Mouse (Mus musculus) limb, embryonic 15.5 days (tissue): ENCODE measurements at regions not wholly inside any gene's neighbourhood (a gene's known extent, or its start where the extent isn't known, plus 50 kb on each side); places are given as distances from the start of the nearest gene placed in this dataset.

Source experiments
- ATAC-seq: fragments of 200-750 bp; cut with Nextera tagmentation; 2 replicates; pipeline ENCODE4 v1.8.0; 2017; ENCODE audit warnings: low read depth, moderate TSS enrichment; ENCODE audit not compliant: insufficient number of reproducible peaks, low FRiP score, low TSS enrichment
- H3K27ac ChIP-seq: fragments of 300-500 bp; sonication (generic); 2 replicates; pipeline ENCODE4 v1.5.1; 2015; ENCODE audit warnings: moderate library complexity, mild to moderate bottlenecking, inconsistent platforms
- H3K27me3 ChIP-seq: fragments of 300-500 bp; sonication (generic); 2 replicates; pipeline ENCODE4 v1.6.1; 2015; ENCODE audit warnings: inconsistent platforms
- H3K36me3 ChIP-seq: fragments of 300-500 bp; sonication (generic); 2 replicates; pipeline ENCODE4 v1.6.1; 2015; ENCODE audit warnings: inconsistent platforms
- H3K4me1 ChIP-seq: fragments of 300-500 bp; sonication (generic); 2 replicates; pipeline ENCODE4 v1.6.1; 2015; ENCODE audit warnings: inconsistent platforms
- H3K4me2 ChIP-seq: fragments of 300-500 bp; sonication (generic); 2 replicates; pipeline ENCODE4 v1.6.1; 2015; ENCODE audit warnings: mild to moderate bottlenecking, inconsistent platforms
- H3K4me3 ChIP-seq: fragments of 300-500 bp; sonication (generic); 2 replicates; pipeline ENCODE4 v1.5.1; 2015; ENCODE audit warnings: mild to moderate bottlenecking, inconsistent platforms
- H3K9ac ChIP-seq: fragments of 300-500 bp; sonication (generic); 2 replicates; pipeline ENCODE4 v1.6.1; 2015; ENCODE audit warnings: inconsistent platforms
- H3K9me3 ChIP-seq: fragments of 300-500 bp; sonication (generic); 2 replicates; pipeline ENCODE4 v1.6.1; 2016; ENCODE audit warnings: inconsistent platforms
- WGBS: fragments of 180-500 bp; shearing (Covaris S2); methylation state at CpG from one replicate; pipeline ENCODE4 v1.1.7; 2015; 5-methylcytosine and 5-hydroxymethylcytosine counted together

- H3K4me3 ChIP-seq = no peak overlapping the region
- H3K27ac ChIP-seq = no peak overlapping the region
- no peaks in the 10 kb centered on the region for H3K27me3 ChIP-seq
- no peaks in the 10 kb centered on the region for H3K36me3 ChIP-seq
- no peak overlapping the region for H3K9ac ChIP-seq
- no peaks in the 10 kb centered on the region for H3K9me3 ChIP-seq
- no peak for ATAC-seq
- H3K4me1 ChIP-seq = no peaks in the 10 kb centered on the region
- H3K4me2 ChIP-seq = no peak overlapping the region
- WGBS = 84% methylated on average over 7 of the region's 7 CpGs
Measured at GRCm38 (mm10) chr3:31444311-31444710, 134.1 kb upstream of the Slc7a14 start.

GRCm38 (mm10) chr3:31443894-31444293, 133.7 kb upstream of the Slc7a14 start:
- Histone ChIP-seq H3K4me2 (no peak overlapping the region), H3K36me3 (no peaks in the 10 kb centered on the region), H3K27me3 (no peaks in the 10 kb centered on the region), H3K4me1 (no peaks in the 10 kb centered on the region), H3K27ac (no peak overlapping the region), H3K9ac (no peak overlapping the region), H3K4me3 (no peak overlapping the region), H3K9me3 (no peaks in the 10 kb centered on the region)
- WGBS = 89% methylated on average over 5 of the region's 5 CpGs
- ATAC-seq = no peak

- WGBS = 71% methylated on average over 2 of the region's 2 CpGs
- no peaks in the 10 kb centered on the region for H3K36me3 ChIP-seq
- no peaks in the 10 kb centered on the region for H3K9me3 ChIP-seq
- no peaks in the 10 kb centered on the region for H3K4me1 ChIP-seq
- H3K27ac ChIP-seq = no peak overlapping the region
- H3K27me3 ChIP-seq = no peaks in the 10 kb centered on the region
- H3K4me3 ChIP-seq = no peak overlapping the region
- H3K9ac ChIP-seq = no peak overlapping the region
- no peak for ATAC-seq
- no peak overlapping the region for H3K4me2 ChIP-seq
Measured at GRCm38 (mm10) chr3:31440282-31440681, 130.1 kb upstream of the Slc7a14 start.

- no peaks in the 10 kb centered on the region for H3K27me3 ChIP-seq
Measured at GRCm38 (mm10) chr3:31437970-31438369, 127.8 kb upstream of the Slc7a14 start.

GRCm38 (mm10) chr3:31435204-31435963, 125.2 kb upstream of the Slc7a14 start:
- no peak for ATAC-seq
- H3K9me3 ChIP-seq = no peaks in the 10 kb centered on the region
- no peaks in the 10 kb centered on the region for H3K4me1 ChIP-seq
- H3K4me3 ChIP-seq = no peak overlapping the region
- no peak overlapping the region for H3K9ac ChIP-seq
- no peak overlapping the region for H3K27ac ChIP-seq
- 39% methylated on average over 3 of the region's 3 CpGs for WGBS
- H3K27me3 ChIP-seq = no peaks in the 10 kb centered on the region
- H3K4me2 ChIP-seq = no peak overlapping the region
- no peaks in the 10 kb centered on the region for H3K36me3 ChIP-seq

More at GRCm38 (mm10) chr3:31437970-31438369, 127.8 kb upstream of the Slc7a14 start:
- no peak overlapping the region for H3K4me3 ChIP-seq
- ATAC-seq = no peak
- WGBS = 59% methylated on average over 3 of the region's 3 CpGs
- no peak overlapping the region for H3K9ac ChIP-seq
- no peak overlapping the region for H3K27ac ChIP-seq
- H3K4me1 ChIP-seq = no peaks in the 10 kb centered on the region
- no peaks in the 10 kb centered on the region for H3K36me3 ChIP-seq
- no peak overlapping the region for H3K4me2 ChIP-seq
- H3K9me3 ChIP-seq = no peaks in the 10 kb centered on the region

- ATAC-seq = no peak
- no peaks in the 10 kb centered on the region for H3K36me3 ChIP-seq
- H3K27me3 ChIP-seq = no peaks in the 10 kb centered on the region
- H3K4me2 ChIP-seq = no peak overlapping the region
- no peaks in the 10 kb centered on the region for H3K9me3 ChIP-seq
- no peak overlapping the region for H3K27ac ChIP-seq
- no peaks in the 10 kb centered on the region for H3K4me1 ChIP-seq
- no peak overlapping the region for H3K9ac ChIP-seq
- H3K4me3 ChIP-seq = no peak overlapping the region
- 87% methylated on average over 9 of the region's 9 CpGs for WGBS
Measured at GRCm38 (mm10) chr3:31433201-31433600, 123.0 kb upstream of the Slc7a14 start.

- Histone ChIP-seq H3K27ac (no peak overlapping the region), H3K4me2 (no peak overlapping the region), H3K36me3 (no peaks in the 10 kb centered on the region), H3K4me3 (no peak overlapping the region), H3K27me3 (no peaks in the 10 kb centered on the region), H3K9me3 (no peaks in the 10 kb centered on the region), H3K9ac (no peak overlapping the region), H3K4me1 (no peaks in the 10 kb centered on the region)
- ATAC-seq = no peak
- WGBS = 84% methylated on average over 14 of the region's 14 CpGs
Measured at GRCm38 (mm10) chr3:31423517-31423916, 113.3 kb upstream of the Slc7a14 start.

- H3K9me3 ChIP-seq = no peaks in the 10 kb centered on the region
- H3K4me2 ChIP-seq = no peak overlapping the region
- H3K4me3 ChIP-seq = no peak overlapping the region
- no peaks in the 10 kb centered on the region for H3K36me3 ChIP-seq
- H3K4me1 ChIP-seq = no peaks in the 10 kb centered on the region
- 91% methylated on average over 4 of the region's 4 CpGs for WGBS
- no peak overlapping the region for H3K9ac ChIP-seq
- H3K27me3 ChIP-seq = no peaks in the 10 kb centered on the region
- no peak for ATAC-seq
- H3K27ac ChIP-seq = no peak overlapping the region
Measured at GRCm38 (mm10) chr3:31408802-31409201, 98.6 kb upstream of the Slc7a14 start.

- Histone ChIP-seq H3K9me3 (no peaks in the 10 kb centered on the region), H3K36me3 (no peaks in the 10 kb centered on the region), H3K9ac (no peak overlapping the region), H3K27ac (no peak overlapping the region), H3K4me3 (no peak overlapping the region), H3K27me3 (no peaks in the 10 kb centered on the region), H3K4me2 (no peak overlapping the region), H3K4me1 (no peaks in the 10 kb centered on the region)
- ATAC-seq = no peak
- WGBS = 21% methylated on average over 1 of the region's 1 CpGs
Measured at GRCm38 (mm10) chr3:31405880-31406279, 95.7 kb upstream of the Slc7a14 start.

- WGBS = 78% methylated on average over 2 of the region's 2 CpGs
- H3K27ac ChIP-seq = no peak overlapping the region
- H3K4me2 ChIP-seq = no peak overlapping the region
- ATAC-seq = no peak
- H3K27me3 ChIP-seq = no peaks in the 10 kb centered on the region
- H3K9me3 ChIP-seq = no peaks in the 10 kb centered on the region
- no peak overlapping the region for H3K9ac ChIP-seq
- no peak overlapping the region for H3K4me3 ChIP-seq
- H3K36me3 ChIP-seq = no peaks in the 10 kb centered on the region
- H3K4me1 ChIP-seq = no peaks in the 10 kb centered on the region
Measured at GRCm38 (mm10) chr3:31399136-31399535, 89.0 kb upstream of the Slc7a14 start.

GRCm38 (mm10) chr3:31394533-31394932, 84.4 kb upstream of the Slc7a14 start:
- Histone ChIP-seq H3K36me3 (no peaks in the 10 kb centered on the region), H3K4me3 (no peak overlapping the region), H3K9ac (no peak overlapping the region), H3K27me3 (no peaks in the 10 kb centered on the region), H3K27ac (no peak overlapping the region), H3K4me2 (no peak overlapping the region), H3K9me3 (no peaks in the 10 kb centered on the region), H3K4me1 (no peaks in the 10 kb centered on the region)
- no peak for ATAC-seq
- 86% methylated on average over 4 of the region's 4 CpGs for WGBS

GRCm38 (mm10) chr3:31389955-31390354, 79.8 kb upstream of the Slc7a14 start:
- 73% methylated on average over 2 of the region's 2 CpGs for WGBS
- Histone ChIP-seq H3K4me2 (no peak overlapping the region), H3K9me3 (no peaks in the 10 kb centered on the region), H3K27me3 (no peaks in the 10 kb centered on the region), H3K9ac (no peak overlapping the region), H3K4me3 (no peak overlapping the region), H3K36me3 (no peaks in the 10 kb centered on the region), H3K4me1 (no peaks in the 10 kb centered on the region), H3K27ac (no peak overlapping the region)
- no peak for ATAC-seq

GRCm38 (mm10) chr3:31375678-31376077, 65.5 kb upstream of the Slc7a14 start:
- Histone ChIP-seq H3K4me1 (no peaks in the 10 kb centered on the region), H3K4me3 (no peak overlapping the region), H3K9ac (no peak overlapping the region), H3K27me3 (no peaks in the 10 kb centered on the region), H3K36me3 (no peaks in the 10 kb centered on the region), H3K27ac (no peak overlapping the region), H3K4me2 (no peak overlapping the region), H3K9me3 (no peaks in the 10 kb centered on the region)
- ATAC-seq = no peak
- WGBS = 82% methylated on average over 3 of the region's 3 CpGs
